Mouse (Mus musculus): ENCODE measurements around the gene Gm2237. TPM values are rescaled to one million over a fixed set of nuclear protein-coding genes. Genes with fewer than 3 reads are reported as not detected.
A peak's percentile ranks its signal among the peaks of the same experiment; 100 is the strongest.
"Not testable (repeated sequence)": the region's sequence is repeated elsewhere in the genome, so short reads cannot be mapped to it uniquely, and the experiment has no call there.

The Gm2237 gene
- 3.0 and 3.2 TPM in 2 replicates for polyA plus RNA-seq (2014; fragmentation: Nextera tagmentation; extraction: Ambion mirVana)

- peak within 1 kb of the TSS; percentile 40 for H3K4me3 ChIP-seq (ENCODE audit: low read depth, low read length)
- peak; percentile 6; the same call in 1 of the 2 replicates for TF ChIP-seq CTCF (IDR thresholded peaks at IDR 0.05; ENCODE audit: low read depth)
- not testable (repeated sequence) for H3K4me1 ChIP-seq (ENCODE audit: insufficient read depth); H3K27me3 ChIP-seq (ENCODE audit: insufficient read depth, low read length); H3K9me3 ChIP-seq (ENCODE audit: low read depth, low read length); ATAC-seq (ENCODE audit: insufficient read depth); H3K36me3 ChIP-seq (ENCODE audit: insufficient read depth); H3K27ac ChIP-seq (ENCODE audit: low read depth)
- H3K4me2 ChIP-seq, result peak within 1 kb of the TSS; percentile 44; the same call in 1 of the 2 replicates
- 0% methylated on average over 26 of the region's 62 CpGs for WGBS
- H3K9ac ChIP-seq, result peak within 1 kb of the TSS; percentile 48
- DNase-seq, result peak; percentile 19
These were observed at the start of gene Gm2237 for GRCm38 (mm10) chr14:19584804-19585667. Gm2237 (minus strand) TSS chr14:19585135.

- not testable (repeated sequence) for DNase-seq, H3K9ac ChIP-seq
- WGBS, result 70% methylated on average over 1 of the region's 2 CpGs
These were observed 17.5 kb upstream of the Gm2237 start, which contains the start of gene Gm5458 for GRCm38 (mm10) chr14:19602481-19602880. Gm5458 (minus strand) TSS chr14:19602581.

GRCm38 (mm10) chr14:19549863-19550262 is 35.1 kb downstream of the Gm2237 start, which contains the start of gene Gm2244:
Gm2244 (minus strand) TSS chr14:19549963.
- not testable (repeated sequence) for H3K4me3 ChIP-seq (ENCODE audit: low read depth, low read length)

More at GRCm38 (mm10) chr14:19602481-19602880, 17.5 kb upstream of the Gm2237 start, which contains the start of gene Gm5458:
- not testable (repeated sequence) for H3K27ac ChIP-seq (ENCODE audit: low read depth); ATAC-seq (ENCODE audit: insufficient read depth); H3K4me1 ChIP-seq (ENCODE audit: insufficient read depth); H3K4me2 ChIP-seq; H3K9me3 ChIP-seq (ENCODE audit: low read depth, low read length); H3K4me3 ChIP-seq (ENCODE audit: low read depth, low read length); H3K36me3 ChIP-seq (ENCODE audit: insufficient read depth); H3K27me3 ChIP-seq (ENCODE audit: insufficient read depth, low read length)

More at GRCm38 (mm10) chr14:19549863-19550262, 35.1 kb downstream of the Gm2237 start, which contains the start of gene Gm2244:
- H3K27ac ChIP-seq (ENCODE audit: low read depth); H3K36me3 ChIP-seq (ENCODE audit: insufficient read depth); H3K9ac ChIP-seq; H3K4me1 ChIP-seq (ENCODE audit: insufficient read depth); H3K27me3 ChIP-seq (ENCODE audit: insufficient read depth, low read length); DNase-seq; ATAC-seq (ENCODE audit: insufficient read depth); H3K4me2 ChIP-seq; H3K9me3 ChIP-seq (ENCODE audit: low read depth, low read length): not testable (repeated sequence)
- 91% methylated on average over 1 of the region's 3 CpGs for WGBS

Other genes starting within 250 kb of the Gm2237 start
- gene Gm21738, start 166.2 kb downstream of the Gm2237 start, polyA plus RNA-seq (2014; fragmentation: Nextera tagmentation; extraction: Ambion mirVana), result 0.45 TPM in 1 of 2 replicates, not detected in the other
- not detected in 2 replicates for gene Gm2244, start 35.2 kb downstream of the Gm2237 start, polyA plus RNA-seq (2014; fragmentation: Nextera tagmentation; extraction: Ambion mirVana)
- not detected in 2 replicates for gene Gm5458, start 17.4 kb upstream of the Gm2237 start, polyA plus RNA-seq (2014; fragmentation: Nextera tagmentation; extraction: Ambion mirVana)
- gene Nid2, start 166.1 kb upstream of the Gm2237 start, polyA plus RNA-seq (2014; fragmentation: Nextera tagmentation; extraction: Ambion mirVana), result 111 and 117 TPM in 2 replicates
- gene Rtraf, start 238.7 kb upstream of the Gm2237 start, polyA plus RNA-seq (2014; fragmentation: Nextera tagmentation; extraction: Ambion mirVana), result 230 TPM in 2 replicates

Measured in lung, embryonic 14.5 days (tissue).